Mouse (Mus musculus): ENCODE data around the gene AC161166.1. TPM values are rescaled to one million over a fixed set of nuclear protein-coding genes. Genes with fewer than 3 reads are reported as not detected.
"Not testable (repeated sequence)": the region's sequence is repeated elsewhere in the genome, so short reads cannot be mapped to it uniquely, and the experiment has no call there.

Gene AC161166.1
- polyA plus RNA-seq, 1 experiment from 2014 or later = 1.7 TPM

- WGBS = 5% methylated on average over 7 of the region's 10 CpGs
- Histone ChIP-seq H3K27me3 (ENCODE audit: control insufficient read depth, insufficient read depth, low read depth, low read length) (no peaks in the 10 kb centered on the region), H3K9ac (ENCODE audit: low read depth, low read length) (no peak overlapping the region), H3K4me1 (ENCODE audit: control insufficient read depth, insufficient read depth, low read length) (peaks cover 21% of the 10 kb centered on the region), H3K27ac (ENCODE audit: low read length) (no peak overlapping the region; the same call in 1 of the 2 replicates), H3K36me3 (ENCODE audit: control insufficient read depth, insufficient read depth, low read length) (peaks cover 16% of the 10 kb centered on the region), H3K4me3 (ENCODE audit: low read depth, low read length) (no peak overlapping the region), H3K9me3 (replicated peaks; ENCODE audit: control insufficient read depth, low read length, poor library complexity, severe bottlenecking) (no peaks in the 10 kb centered on the region), H3K4me2 (ENCODE audit: low read length) (no peak overlapping the region)
- ATAC-seq = no peak
These were observed 8.3 kb downstream of the AC161166.1 start for GRCm38 (mm10) chr7:24504004-24504403.

GRCm38 (mm10) chr7:24501492-24501891 lies 10.8 kb downstream of the AC161166.1 start:
- Histone ChIP-seq H3K36me3 (ENCODE audit: control insufficient read depth, insufficient read depth, low read length) (peaks cover 16% of the 10 kb centered on the region), H3K4me3 (ENCODE audit: low read depth, low read length) (no peak overlapping the region), H3K27me3 (ENCODE audit: control insufficient read depth, insufficient read depth, low read depth, low read length) (no peaks in the 10 kb centered on the region), H3K4me2 (ENCODE audit: low read length) (no peak overlapping the region), H3K4me1 (ENCODE audit: control insufficient read depth, insufficient read depth, low read length) (peaks cover 13% of the 10 kb centered on the region), H3K27ac (ENCODE audit: low read length) (no peak overlapping the region), H3K9ac (ENCODE audit: low read depth, low read length) (no peak overlapping the region), H3K9me3 (replicated peaks; ENCODE audit: control insufficient read depth, low read length, poor library complexity, severe bottlenecking) (no peaks in the 10 kb centered on the region)
- WGBS = 57% methylated on average over 21 of the region's 21 CpGs
- no peak for ATAC-seq

DNA sequence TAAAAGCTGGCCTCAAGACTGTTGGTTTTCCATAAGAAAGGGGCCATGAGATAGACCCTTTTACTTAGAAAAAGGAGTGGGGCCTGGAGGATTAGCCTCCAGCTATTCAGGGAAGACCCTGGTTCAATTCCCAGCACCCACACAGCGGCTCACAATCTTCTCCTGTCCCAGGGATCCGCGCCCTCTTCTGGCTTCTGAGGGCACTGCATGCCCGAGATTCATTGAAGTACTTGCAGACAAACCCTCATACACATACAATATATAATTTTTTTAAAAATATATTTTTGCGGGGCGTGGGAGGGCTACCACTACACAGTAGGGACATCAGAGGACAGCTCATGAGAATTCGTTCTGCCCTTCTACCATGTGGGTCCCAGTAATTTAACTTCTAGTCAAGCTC lies 11.3 kb downstream of the AC161166.1 start:
- peaks cover 16% of the 10 kb centered on the region for H3K36me3 ChIP-seq (ENCODE audit: control insufficient read depth, insufficient read depth, low read length)
- 40% methylated on average over 7 of the region's 7 CpGs for WGBS

GRCm38 (mm10) chr7:24499856-24500577 lies 12.2 kb downstream of the AC161166.1 start:
- H3K4me1 ChIP-seq (ENCODE audit: control insufficient read depth, insufficient read depth, low read length) = no peaks in the 10 kb centered on the region
- H3K9ac ChIP-seq (ENCODE audit: low read depth, low read length) = no peak overlapping the region
- 0 out of 2 replicates have a peak, but pooled peaks have one; percentile 5 for ATAC-seq
- 23% methylated on average over 43 of the region's 43 CpGs for WGBS
- H3K36me3 ChIP-seq (ENCODE audit: control insufficient read depth, insufficient read depth, low read length) = peaks cover 16% of the 10 kb centered on the region
- no peak overlapping the region for H3K4me2 ChIP-seq (ENCODE audit: low read length)
- H3K9me3 ChIP-seq (replicated peaks; ENCODE audit: control insufficient read depth, low read length, poor library complexity, severe bottlenecking) = no peaks in the 10 kb centered on the region
- H3K4me3 ChIP-seq (ENCODE audit: low read depth, low read length) = no peak overlapping the region
- H3K27ac ChIP-seq (ENCODE audit: low read length) = no peak overlapping the region
- H3K27me3 ChIP-seq (ENCODE audit: control insufficient read depth, insufficient read depth, low read depth, low read length) = no peaks in the 10 kb centered on the region

More for the DNA sequence above, 11.3 kb downstream of the AC161166.1 start:
- H3K27me3 ChIP-seq (ENCODE audit: control insufficient read depth, insufficient read depth, low read depth, low read length) = no peaks in the 10 kb centered on the region
- H3K4me1 ChIP-seq (ENCODE audit: control insufficient read depth, insufficient read depth, low read length) = peaks cover 7% of the 10 kb centered on the region
- H3K4me2 ChIP-seq (ENCODE audit: low read length) = no peak overlapping the region
- no peak overlapping the region for H3K9ac ChIP-seq (ENCODE audit: low read depth, low read length)
- no peaks in the 10 kb centered on the region for H3K9me3 ChIP-seq (replicated peaks; ENCODE audit: control insufficient read depth, low read length, poor library complexity, severe bottlenecking)
- H3K27ac ChIP-seq (ENCODE audit: low read length) = no peak overlapping the region
- ATAC-seq = no peak
- H3K4me3 ChIP-seq (ENCODE audit: low read depth, low read length) = no peak overlapping the region

DNA sequence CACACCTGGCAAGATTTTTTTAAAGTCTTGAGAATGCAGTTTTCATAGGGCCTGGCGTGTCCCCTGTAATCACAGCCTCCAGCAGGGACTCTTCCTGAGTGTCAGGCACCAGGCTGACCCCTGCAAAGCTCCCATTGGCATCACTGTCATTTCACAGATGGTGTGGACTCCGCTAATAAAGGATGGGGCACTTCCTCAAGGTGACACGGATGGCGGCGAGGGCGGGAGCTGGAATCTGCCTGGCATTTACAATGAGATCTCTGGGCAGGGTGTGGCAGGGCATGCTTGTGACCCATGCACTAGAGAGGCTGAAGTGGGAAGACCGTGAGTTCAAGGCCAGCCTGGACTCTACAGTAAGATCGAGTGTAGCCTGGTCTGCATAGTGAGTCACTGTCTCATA lies 24.0 kb downstream of the AC161166.1 start:
- Histone ChIP-seq H3K4me2 (ENCODE audit: low read length) (no peak overlapping the region), H3K4me3 (ENCODE audit: low read depth, low read length) (no peak overlapping the region), H3K36me3 (ENCODE audit: control insufficient read depth, insufficient read depth, low read length) (no peaks in the 10 kb centered on the region), H3K9me3 (replicated peaks; ENCODE audit: control insufficient read depth, low read length, poor library complexity, severe bottlenecking) (no peaks in the 10 kb centered on the region), H3K4me1 (ENCODE audit: control insufficient read depth, insufficient read depth, low read length) (peaks cover 42% of the 10 kb centered on the region), H3K27ac (ENCODE audit: low read length) (no peak overlapping the region), H3K9ac (ENCODE audit: low read depth, low read length) (no peak overlapping the region), H3K27me3 (ENCODE audit: control insufficient read depth, insufficient read depth, low read depth, low read length) (no peaks in the 10 kb centered on the region)
- 86% methylated on average over 8 of the region's 8 CpGs for WGBS
- ATAC-seq = no peak

DNA sequence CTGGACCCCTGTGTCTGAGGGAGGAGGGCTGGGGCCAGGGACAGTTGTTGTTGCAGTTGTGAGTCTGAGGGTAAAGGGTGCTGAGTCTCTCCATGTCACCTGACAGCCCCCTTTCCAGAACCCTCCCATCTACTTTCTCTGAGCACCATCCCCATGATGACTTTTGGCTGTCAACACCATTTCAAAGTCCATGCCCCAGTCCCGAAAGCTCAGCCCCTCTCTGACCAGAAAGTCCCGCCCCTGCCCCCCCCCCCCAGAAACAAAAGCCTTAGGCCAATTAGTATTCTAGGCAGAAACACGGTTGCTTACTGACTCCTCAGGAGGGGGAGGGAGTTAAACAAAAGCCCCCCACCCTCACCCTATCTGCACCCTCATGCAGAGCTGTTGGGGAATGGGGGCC lies 24.9 kb downstream of the AC161166.1 start:
- H3K36me3 ChIP-seq (ENCODE audit: control insufficient read depth, insufficient read depth, low read length) = no peaks in the 10 kb centered on the region
- H3K4me3 ChIP-seq (ENCODE audit: low read depth, low read length) = no peak overlapping the region; the same call in 1 of the 2 replicates
- 42% methylated on average over 3 of the region's 3 CpGs for WGBS
- no peak for ATAC-seq
- no peaks in the 10 kb centered on the region for H3K27me3 ChIP-seq (ENCODE audit: control insufficient read depth, insufficient read depth, low read depth, low read length)
- H3K4me1 ChIP-seq (ENCODE audit: control insufficient read depth, insufficient read depth, low read length) = peaks cover 47% of the 10 kb centered on the region
- peak overlapping the region; percentile 72 for H3K9ac ChIP-seq (ENCODE audit: low read depth, low read length)
- H3K4me2 ChIP-seq (ENCODE audit: low read length) = peak overlapping the region; percentile 67; the same call in 1 of the 2 replicates
- peak overlapping the region; percentile 77 for H3K27ac ChIP-seq (ENCODE audit: low read length)
- no peaks in the 10 kb centered on the region for H3K9me3 ChIP-seq (replicated peaks; ENCODE audit: control insufficient read depth, low read length, poor library complexity, severe bottlenecking)

DNA sequence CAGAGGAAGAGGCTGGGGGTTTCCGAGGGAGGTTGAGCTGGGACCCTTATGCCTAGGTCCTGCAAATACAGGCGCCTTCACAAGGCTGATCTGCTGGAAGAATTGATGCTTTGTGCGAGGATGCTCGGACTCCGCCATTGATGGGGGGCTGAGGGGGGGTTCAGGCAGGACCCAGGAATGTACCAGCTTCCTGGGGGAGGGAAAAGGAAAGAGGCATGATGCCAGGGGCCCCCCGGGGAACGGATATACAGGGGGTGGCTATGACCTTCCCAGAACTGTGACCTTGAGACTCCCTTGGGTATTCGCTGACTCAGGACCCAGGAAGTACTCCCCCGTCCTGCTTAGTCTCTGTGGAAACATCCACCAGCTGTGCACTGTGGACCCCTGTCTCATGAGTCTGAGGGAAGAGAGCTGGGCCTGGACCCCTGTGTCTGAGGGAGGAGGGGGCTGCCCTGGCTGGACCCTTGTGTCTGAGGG lies 25.6 kb downstream of the AC161166.1 start:
- 38% methylated on average over 9 of the region's 9 CpGs for WGBS
- Histone ChIP-seq H3K27me3 (ENCODE audit: control insufficient read depth, insufficient read depth, low read depth, low read length) (no peaks in the 10 kb centered on the region), H3K4me1 (ENCODE audit: control insufficient read depth, insufficient read depth, low read length) (peaks cover 47% of the 10 kb centered on the region), H3K4me3 (ENCODE audit: low read depth, low read length) (peak overlapping the region; percentile 35), H3K4me2 (ENCODE audit: low read length) (peak overlapping the region; percentile 67), H3K9ac (ENCODE audit: low read depth, low read length) (peak overlapping the region; percentile 72), H3K9me3 (replicated peaks; ENCODE audit: control insufficient read depth, low read length, poor library complexity, severe bottlenecking) (no peaks in the 10 kb centered on the region), H3K36me3 (ENCODE audit: control insufficient read depth, insufficient read depth, low read length) (no peaks in the 10 kb centered on the region), H3K27ac (ENCODE audit: low read length) (peak overlapping the region; percentile 77)
- ATAC-seq = 0 out of 2 replicates have a peak, but pooled peaks have one; percentile 29

- ATAC-seq = no peak
- Histone ChIP-seq H3K9me3 (replicated peaks; ENCODE audit: control insufficient read depth, low read length, poor library complexity, severe bottlenecking) (no peaks in the 10 kb centered on the region), H3K27me3 (ENCODE audit: control insufficient read depth, insufficient read depth, low read depth, low read length) (no peaks in the 10 kb centered on the region), H3K9ac (ENCODE audit: low read depth, low read length) (peak overlapping the region; percentile 72), H3K4me2 (ENCODE audit: low read length) (peak overlapping the region; percentile 67), H3K4me1 (ENCODE audit: control insufficient read depth, insufficient read depth, low read length) (peaks cover 54% of the 10 kb centered on the region), H3K36me3 (ENCODE audit: control insufficient read depth, insufficient read depth, low read length) (no peaks in the 10 kb centered on the region), H3K27ac (ENCODE audit: low read length) (peak overlapping the region; percentile 77), H3K4me3 (ENCODE audit: low read depth, low read length) (peak overlapping the region; percentile 35)
- WGBS = 76% methylated on average over 9 of the region's 9 CpGs
These were observed 26.8 kb downstream of the AC161166.1 start for GRCm38 (mm10) chr7:24485481-24485880.

- Histone ChIP-seq H3K4me1 (ENCODE audit: control insufficient read depth, insufficient read depth, low read length) (peaks cover 58% of the 10 kb centered on the region), H3K4me2 (ENCODE audit: low read length) (peak overlapping the region; percentile 75), H3K9ac (ENCODE audit: low read depth, low read length) (peak overlapping the region; percentile 90), H3K4me3 (ENCODE audit: low read depth, low read length) (peak overlapping the region; percentile 66)
- H3K36me3 ChIP-seq (ENCODE audit: control insufficient read depth, insufficient read depth, low read length); H3K27me3 ChIP-seq (ENCODE audit: control insufficient read depth, insufficient read depth, low read depth, low read length); H3K9me3 ChIP-seq (replicated peaks; ENCODE audit: control insufficient read depth, low read length, poor library complexity, severe bottlenecking); ATAC-seq; H3K27ac ChIP-seq (ENCODE audit: low read length): not testable (repeated sequence)
- 57% methylated on average over 6 of the region's 6 CpGs for WGBS
These were observed 29.0 kb downstream of the AC161166.1 start for GRCm38 (mm10) chr7:24483291-24483690.
